Mouse (Mus musculus): ENCODE results near the gene Mapk1ip1l. TPM values are rescaled to one million over a fixed set of nuclear protein-coding genes. Genes with fewer than 3 reads are reported as not detected.

Gene Mapk1ip1l
- polyA plus RNA-seq, 1 experiment from 2014 or later = 94.4 TPM

GRCm38 (mm10) chr14:47369741-47370140, 71.7 kb downstream of the Mapk1ip1l start:
- Histone ChIP-seq H3K9me3 (no peaks in the 10 kb centered on the region), H3K4me3 (replicated peaks) (no peak overlapping the region), H3K4me1 (peaks cover 20% of the 10 kb centered on the region), H3K27ac (no peak overlapping the region), H3K27me3 (peaks cover 26% of the 10 kb centered on the region), H3K36me3 (replicated peaks) (no peaks in the 10 kb centered on the region), H3K4me2 (no peak overlapping the region), H3K9ac (no peak overlapping the region)
- no peak for ATAC-seq (ENCODE audit: low FRiP score)
- WGBS = 89% methylated on average over 5 of the region's 5 CpGs

GRCm38 (mm10) chr14:47370790-47371189, 72.7 kb downstream of the Mapk1ip1l start:
- 89% methylated on average over 3 of the region's 3 CpGs for WGBS
- ATAC-seq (ENCODE audit: low FRiP score) = no peak

GRCm38 (mm10) chr14:47371689-47372088, 73.6 kb downstream of the Mapk1ip1l start:
- H3K36me3 ChIP-seq (replicated peaks) = no peaks in the 10 kb centered on the region
- no peak for ATAC-seq (ENCODE audit: low FRiP score)
- H3K4me3 ChIP-seq (replicated peaks) = no peak overlapping the region
- H3K27ac ChIP-seq = no peak overlapping the region
- H3K4me1 ChIP-seq = peaks cover 16% of the 10 kb centered on the region
- no peak overlapping the region for H3K9ac ChIP-seq
- WGBS = 70% methylated on average over 6 of the region's 6 CpGs
- no peaks in the 10 kb centered on the region for H3K9me3 ChIP-seq
- H3K27me3 ChIP-seq = peaks cover 34% of the 10 kb centered on the region
- H3K4me2 ChIP-seq = no peak overlapping the region

More at GRCm38 (mm10) chr14:47370790-47371189, 72.7 kb downstream of the Mapk1ip1l start:
- no peak overlapping the region for H3K27ac ChIP-seq
- H3K36me3 ChIP-seq (replicated peaks) = no peaks in the 10 kb centered on the region
- H3K27me3 ChIP-seq = peaks cover 34% of the 10 kb centered on the region
- H3K4me2 ChIP-seq = no peak overlapping the region
- H3K9me3 ChIP-seq = no peaks in the 10 kb centered on the region
- H3K4me3 ChIP-seq (replicated peaks) = no peak overlapping the region
- H3K9ac ChIP-seq = no peak overlapping the region
- peaks cover 16% of the 10 kb centered on the region for H3K4me1 ChIP-seq

Other genes starting within 250 kb of the Mapk1ip1l start
- gene Gch1, start 108.9 kb upstream of the Mapk1ip1l start, polyA plus RNA-seq (2016; fragmentation: Nextera tagmentation; extraction: Ambion mirVana) = 1.4 and 1.6 TPM in 2 replicates
- gene Wdhd1, start 21.4 kb upstream of the Mapk1ip1l start, polyA plus RNA-seq (2016; fragmentation: Nextera tagmentation; extraction: Ambion mirVana) = 46.5 and 50.3 TPM in 2 replicates
- gene Socs4, start 21.3 kb upstream of the Mapk1ip1l start, polyA plus RNA-seq (2016; fragmentation: Nextera tagmentation; extraction: Ambion mirVana) = 4.5 TPM in 2 replicates
- gene Lgals3, start 69.5 kb downstream of the Mapk1ip1l start, polyA plus RNA-seq (2016; fragmentation: Nextera tagmentation; extraction: Ambion mirVana) = 0.37 and 0.56 TPM in 2 replicates
- 63.1 and 63.6 TPM in 2 replicates for gene Dlgap5, start 120.1 kb downstream of the Mapk1ip1l start, polyA plus RNA-seq (2016; fragmentation: Nextera tagmentation; extraction: Ambion mirVana)
- gene Fbxo34, start 152.2 kb downstream of the Mapk1ip1l start, polyA plus RNA-seq (2016; fragmentation: Nextera tagmentation; extraction: Ambion mirVana) = 22.1 and 22.8 TPM in 2 replicates

Data from forebrain, embryonic 12.5 days (tissue).